Mouse (Mus musculus) bone marrow, adult 2 months (tissue): ENCODE measurements around the gene Capzb. TPM values are rescaled to one million over a fixed set of nuclear protein-coding genes. Genes with fewer than 3 reads are reported as not detected.
A peak's percentile ranks its signal among the peaks of the same experiment; 100 is the strongest.

Source experiments
- H3K27ac ChIP-seq: fragments of 200-500 bp; 2 replicates; pipeline ENCODE4 v1.5.1; 2012; ENCODE audit warnings: low read depth, mild to moderate bottlenecking, control low read depth, inconsistent platforms, low read length; ENCODE audit not compliant: control insufficient read depth, poor library complexity, insufficient read depth
- H3K4me1 ChIP-seq: fragments of 200-500 bp; 2 replicates; pipeline ENCODE4 v1.6.1; 2011; ENCODE audit warnings: low read length; ENCODE audit not compliant: control insufficient read depth, insufficient read depth
- H3K4me3 ChIP-seq: fragments of 200-500 bp; replicated peaks from 2 replicates; pipeline ENCODE3; 2011; ENCODE audit warnings: mild to moderate bottlenecking, low read depth, low read length, control low read depth; ENCODE audit not compliant: control insufficient read depth
- CTCF ChIP-seq: fragments of 200-500 bp; IDR thresholded peaks from 2 replicates; pipeline ENCODE4 v1.5.1; 2011; ENCODE audit warnings: low read length, control low read depth; ENCODE audit not compliant: control insufficient read depth, insufficient read depth
- POLR2A ChIP-seq: fragments of 200-500 bp; IDR thresholded peaks from 2 replicates; pipeline ENCODE4 v1.6.1; 2011; ENCODE audit warnings: low read depth, mild to moderate bottlenecking, control low read depth, low read length, borderline replicate concordance; ENCODE audit not compliant: control insufficient read depth
- WGBS: fragments of 180-500 bp; shearing (Covaris S2); methylation state at CpG from one replicate; pipeline ENCODE4 v1.1.7; 2018; 5-methylcytosine and 5-hydroxymethylcytosine counted together
- polyA plus RNA-seq: library from polyadenylated mRNA; stranded (reverse); fragments of >200 nt; gene quantifications from 2 replicates; pipeline ENCODE4 v1.2.4, GENCODE M21; 2011; ENCODE audit warnings: low replicate concordance; ENCODE audit not compliant: missing spikeins, insufficient read depth, insufficient read length

The Capzb gene
- polyA plus RNA-seq, 1 experiment, result 160 TPM

DNA sequence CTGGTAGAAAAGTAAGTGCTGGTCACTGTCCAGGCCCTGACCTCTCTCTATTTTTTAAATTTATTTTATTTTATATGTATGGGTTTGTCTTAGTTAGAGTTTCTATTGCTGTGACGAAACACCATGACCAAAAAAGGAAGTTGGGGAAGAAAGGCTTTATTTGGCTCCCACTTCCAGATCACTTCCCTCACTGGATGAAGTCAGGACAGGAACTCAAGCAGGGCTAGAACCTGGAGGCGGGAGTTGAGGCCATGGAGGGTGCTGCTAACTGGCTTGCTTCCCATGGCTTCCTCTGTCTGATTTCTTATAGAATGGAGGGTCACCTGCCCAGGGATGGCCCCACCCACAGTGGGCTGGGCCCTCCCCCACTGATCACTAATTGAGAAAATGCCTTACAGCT is 31.6 kb upstream of the Capzb start:
- TF ChIP-seq CTCF, result no peak
- TF ChIP-seq POLR2A, result no peak
- no peaks in the 10 kb centered on the region; the same call in 1 of the 2 replicates for H3K4me1 ChIP-seq

DNA sequence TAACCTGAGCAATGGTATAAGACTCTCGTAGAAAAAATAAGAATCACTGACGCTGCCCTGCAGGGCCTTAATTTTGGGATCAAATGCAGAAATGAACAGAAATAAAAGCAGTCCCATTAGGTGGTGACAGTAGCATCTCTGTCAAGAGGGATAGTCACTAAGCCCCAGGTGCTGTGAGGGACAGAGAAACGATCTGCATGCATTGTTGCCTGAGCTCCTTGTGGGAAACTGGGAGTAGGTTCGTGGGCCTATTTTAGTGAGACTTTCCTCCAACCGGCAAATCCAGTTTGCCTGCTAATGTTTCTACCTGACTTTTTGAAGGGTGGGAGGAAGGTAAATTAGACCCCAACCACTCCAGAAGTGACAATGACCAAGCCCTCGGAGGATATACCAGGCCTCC is 28.6 kb upstream of the Capzb start:
- TF ChIP-seq CTCF, result no peak
- TF ChIP-seq POLR2A, result no peak
- H3K27ac ChIP-seq, result no peak overlapping the region
- no peak overlapping the region for H3K4me3 ChIP-seq

More for the DNA sequence above, 31.6 kb upstream of the Capzb start:
- no peak overlapping the region for H3K4me3 ChIP-seq
- no peak overlapping the region for H3K27ac ChIP-seq
- WGBS, result 25% methylated on average over 2 of the region's 2 CpGs

DNA sequence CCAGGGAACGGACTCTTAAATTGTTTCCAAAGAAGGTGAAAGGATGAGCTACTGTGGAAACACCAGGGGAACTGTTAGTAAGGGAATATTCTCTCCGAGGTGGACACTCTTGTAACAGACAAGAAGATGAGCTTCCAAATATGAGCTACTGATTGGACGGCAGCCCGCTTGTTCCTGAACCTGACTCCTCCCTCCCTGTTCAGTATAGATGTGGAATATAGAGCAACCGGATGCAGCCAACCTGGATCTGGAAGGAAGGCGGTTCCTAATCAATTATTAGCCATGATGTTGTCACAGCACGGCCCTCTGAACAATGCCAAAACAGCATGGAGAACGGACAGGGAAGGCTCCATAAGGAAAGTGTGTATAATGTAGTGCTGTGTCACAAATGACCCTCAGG is 27.4 kb upstream of the Capzb start:
- Histone ChIP-seq H3K4me1 (no peaks in the 10 kb centered on the region; the same call in 1 of the 2 replicates), H3K27ac (no peak overlapping the region), H3K4me3 (no peak overlapping the region)
- 87% methylated on average over 8 of the region's 8 CpGs for WGBS
- TF ChIP-seq CTCF (no peak), POLR2A (no peak)

More for the DNA sequence above, 28.6 kb upstream of the Capzb start:
- 87% methylated on average over 6 of the region's 6 CpGs for WGBS
- H3K4me1 ChIP-seq, result no peaks in the 10 kb centered on the region; the same call in 1 of the 2 replicates

DNA sequence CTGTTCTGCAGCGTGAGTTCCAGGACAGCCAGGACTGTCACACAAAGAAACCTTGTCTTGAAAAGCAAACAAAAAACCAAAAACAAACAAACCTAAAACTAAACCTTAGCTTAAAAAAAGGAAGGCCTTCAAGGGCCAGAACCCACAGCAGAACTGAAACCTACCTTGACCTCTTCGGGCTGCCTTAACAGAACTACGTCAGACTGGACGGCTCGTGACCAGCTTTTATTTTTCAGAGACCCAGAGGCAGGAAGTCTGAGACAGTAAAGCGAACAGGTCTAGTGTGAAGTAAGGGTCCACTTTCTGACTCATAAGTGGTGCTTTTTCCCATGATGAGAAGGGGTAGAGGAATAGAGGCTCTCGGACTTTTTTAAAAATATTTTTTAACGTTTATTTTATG is 26.5 kb upstream of the Capzb start:
- 71% methylated on average over 8 of the region's 8 CpGs for WGBS
- Histone ChIP-seq H3K4me1 (no peaks in the 10 kb centered on the region; the same call in 1 of the 2 replicates), H3K4me3 (no peak overlapping the region), H3K27ac (peak overlapping the region; percentile 61; the same call in 1 of the 2 replicates)
- TF ChIP-seq POLR2A (no peak), CTCF (no peak)

DNA sequence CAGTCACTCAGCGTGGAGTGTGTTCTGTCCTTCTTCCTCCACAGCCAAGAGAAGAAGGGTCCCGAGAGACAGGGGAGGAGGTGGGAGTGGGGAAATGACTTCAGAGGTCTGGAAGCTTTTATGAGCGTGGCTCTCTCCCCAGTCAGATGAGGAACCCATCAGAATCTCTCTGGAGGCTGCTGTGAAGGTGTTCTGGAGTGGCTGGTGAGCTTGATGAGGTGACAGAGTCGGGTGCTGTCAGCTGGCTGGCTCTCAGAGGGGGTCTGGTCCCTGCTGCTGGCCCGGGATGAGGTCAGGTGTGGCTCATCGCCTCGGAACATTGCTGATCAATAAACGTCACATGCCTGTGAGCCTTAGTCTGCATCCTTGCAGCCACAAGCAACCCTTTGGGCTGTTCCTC is 25.6 kb upstream of the Capzb start:
- 74% methylated on average over 8 of the region's 8 CpGs for WGBS

DNA sequence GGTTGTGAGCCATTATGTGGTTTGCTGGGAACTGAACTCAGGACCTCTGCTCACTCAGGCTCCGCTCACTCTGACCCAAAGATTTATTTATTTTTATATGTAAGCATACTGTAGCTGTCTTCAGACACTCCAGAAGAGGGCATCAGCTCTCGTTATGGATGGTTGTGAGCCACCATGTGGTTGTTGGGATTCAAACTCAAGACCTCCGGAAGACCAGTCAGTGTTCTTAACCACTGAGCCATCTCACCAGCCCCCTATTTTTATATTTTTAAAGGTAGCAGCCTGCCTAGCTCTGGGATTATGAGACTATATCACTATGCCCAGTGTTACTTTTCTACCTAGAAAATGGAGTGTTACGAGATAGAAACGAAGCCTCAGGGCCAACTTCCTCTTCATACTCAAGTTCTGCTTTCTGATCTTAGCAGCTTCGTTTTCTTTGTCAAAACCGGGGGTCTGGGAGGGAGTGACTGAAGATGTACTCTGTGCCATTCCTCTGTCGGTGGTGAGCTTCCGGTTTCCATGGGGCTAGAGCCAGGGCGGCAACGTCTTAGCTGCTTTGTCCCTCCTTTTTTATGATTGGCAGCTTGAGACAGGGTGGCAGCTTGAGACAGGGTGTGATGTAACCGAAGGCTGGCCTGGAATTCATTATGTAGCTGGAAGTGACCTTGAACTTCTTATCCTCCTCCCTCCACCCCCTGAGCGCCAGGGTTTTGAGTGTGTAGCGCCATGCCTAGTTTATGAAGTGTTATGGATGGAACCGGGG is 23.5 kb upstream of the Capzb start:
- peak overlapping the region; percentile 61 for H3K27ac ChIP-seq
- peak overlapping the region; percentile 23 for H3K4me3 ChIP-seq
- WGBS, result 15% methylated on average over 15 of the region's 15 CpGs
- TF ChIP-seq POLR2A, result no peak
- no peak for TF ChIP-seq CTCF
- H3K4me1 ChIP-seq, result no peaks in the 10 kb centered on the region; the same call in 1 of the 2 replicates

More for the DNA sequence above, 25.6 kb upstream of the Capzb start:
- Histone ChIP-seq H3K27ac (no peak overlapping the region), H3K4me1 (no peaks in the 10 kb centered on the region; the same call in 1 of the 2 replicates), H3K4me3 (no peak overlapping the region)
- TF ChIP-seq CTCF (no peak), POLR2A (no peak)

DNA sequence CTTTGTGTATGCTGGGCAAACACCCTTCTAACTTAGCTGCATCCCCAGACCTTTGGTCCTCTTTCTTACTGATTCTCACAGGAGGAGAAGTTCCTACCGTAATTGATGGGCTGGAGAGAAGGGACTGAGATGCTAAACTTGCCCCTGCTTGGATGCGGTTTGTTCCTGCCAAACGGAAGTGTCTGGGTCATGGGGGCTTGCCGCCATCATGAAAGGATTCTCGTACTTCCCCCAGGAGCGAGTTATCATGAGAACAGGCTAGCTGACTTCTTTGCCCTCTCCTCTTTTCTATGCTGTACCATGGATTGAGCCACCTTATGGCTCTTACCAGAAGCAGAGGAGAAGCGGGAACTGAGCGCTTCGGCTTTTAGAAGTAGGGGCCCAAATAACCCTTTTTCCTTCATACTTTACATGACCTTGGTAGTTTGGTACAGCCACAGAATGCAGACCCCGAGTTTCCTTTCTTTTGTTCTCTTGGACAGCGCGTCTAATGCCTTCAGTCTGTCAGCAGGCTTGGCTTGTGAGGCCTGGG is 22.9 kb upstream of the Capzb start:
- WGBS, result 83% methylated on average over 12 of the region's 12 CpGs
- TF ChIP-seq POLR2A, result no peak
- TF ChIP-seq CTCF, result no peak
- Histone ChIP-seq H3K4me3 (no peak overlapping the region), H3K27ac (peak overlapping the region; percentile 61), H3K4me1 (no peaks in the 10 kb centered on the region; the same call in 1 of the 2 replicates)

DNA sequence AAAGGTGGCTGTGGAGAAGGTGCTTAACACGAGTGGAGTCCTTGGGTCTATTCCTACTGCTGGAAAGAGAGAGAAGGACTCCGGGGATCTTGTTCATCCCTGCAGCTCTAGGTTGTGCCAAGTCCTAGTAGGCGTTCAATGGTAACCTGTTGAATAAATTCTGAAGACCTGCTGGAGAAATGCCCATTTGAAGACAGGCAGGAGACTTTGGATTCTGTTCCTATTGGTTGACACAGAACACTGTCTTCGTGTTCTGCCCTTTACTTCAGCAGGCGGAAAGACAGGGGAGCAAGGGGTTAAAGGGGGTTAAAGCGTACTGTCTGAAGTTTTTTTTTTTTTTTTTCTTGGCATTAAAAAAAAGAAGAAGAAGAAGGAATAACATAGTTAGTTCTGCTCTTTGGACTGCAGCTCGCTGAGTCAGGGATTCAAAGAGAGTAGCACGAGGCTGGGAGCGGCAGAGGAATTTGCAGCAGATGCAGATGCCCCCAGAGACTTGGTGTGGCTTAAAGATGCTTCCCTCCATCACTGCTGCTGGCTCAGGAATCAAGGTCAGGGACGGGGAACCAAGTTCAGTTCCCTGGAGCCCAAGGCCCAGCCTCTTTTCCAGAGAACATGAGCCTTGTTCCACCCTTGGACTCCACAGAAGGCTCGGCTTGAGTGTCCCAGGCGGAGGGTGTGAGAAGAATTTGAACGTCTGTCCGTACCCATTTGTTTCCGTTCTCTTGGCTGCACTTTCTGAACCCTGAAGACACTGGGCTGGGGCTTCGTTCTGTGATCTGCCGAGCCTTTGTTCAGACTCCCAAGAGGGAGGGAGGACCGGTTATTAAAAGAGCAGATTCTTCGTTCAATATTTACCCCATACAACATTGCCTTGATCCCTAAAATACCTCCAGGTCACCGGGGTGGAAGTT is 17.4 kb upstream of the Capzb start:
- 50% methylated on average over 20 of the region's 20 CpGs for WGBS
- Histone ChIP-seq H3K4me3 (no peak overlapping the region), H3K4me1 (no peaks in the 10 kb centered on the region), H3K27ac (no peak overlapping the region)
- TF ChIP-seq POLR2A (no peak), CTCF (no peak)
